Mouse (Mus musculus) erythroblast, embryonic 14.5 days (primary cell): Measurements from ENCODE around the gene Ndufs2. TPM values are rescaled to one million over a fixed set of nuclear protein-coding genes. Genes with fewer than 3 reads are reported as not detected.
A peak's percentile ranks its signal among the peaks of the same experiment; 100 is the strongest.
"Not testable (repeated sequence)": the region's sequence is repeated elsewhere in the genome, so short reads cannot be mapped to it uniquely, and the experiment has no call there.

ENCODE experiments used
- H3K27me3 ChIP-seq: 2 replicates; pipeline ENCODE4 v1.6.1; 2012; ENCODE audit warnings: inconsistent platforms; ENCODE audit not compliant: control insufficient read depth
- H3K36me3 ChIP-seq: 2 replicates; pipeline ENCODE4 v1.6.1; 2012; ENCODE audit warnings: mild to moderate bottlenecking, inconsistent platforms; ENCODE audit not compliant: control insufficient read depth
- H3K4me1 ChIP-seq: 2 replicates; pipeline ENCODE4 v1.6.1; 2012; ENCODE audit warnings: inconsistent platforms; ENCODE audit not compliant: control insufficient read depth
- H3K4me3 ChIP-seq: replicated peaks from 2 replicates; pipeline ENCODE3; 2012; ENCODE audit warnings: moderate library complexity, mild to moderate bottlenecking, inconsistent platforms
- H3K9me3 ChIP-seq: 2 replicates; pipeline ENCODE4 v1.6.1; 2012; ENCODE audit warnings: low read length, inconsistent platforms, mixed read lengths; ENCODE audit not compliant: control insufficient read depth
- GATA1 ChIP-seq: IDR thresholded peaks from 2 replicates; pipeline ENCODE4 v1.6.1; 2012; ENCODE audit warnings: low read length, inconsistent platforms, mixed read lengths
- TAL1 ChIP-seq: IDR thresholded peaks from 3 replicates; pipeline ENCODE4 v1.6.1; 2012; ENCODE audit warnings: low read length, inconsistent platforms, mixed read lengths
- polyA plus RNA-seq: library from polyadenylated mRNA; stranded (reverse); fragments of >175 nt; gene quantifications from 2 replicates; pipeline ENCODE4 v1.2.3, GENCODE M21; 2012

The Ndufs2 gene
- polyA plus RNA-seq, 1 experiment: 7.5 TPM

- H3K4me1 ChIP-seq: peaks cover 37% of the 10 kb centered on the region
- no peaks in the 10 kb centered on the region for H3K9me3 ChIP-seq
- H3K4me3 ChIP-seq: no peak overlapping the region
- no peak for TF ChIP-seq TAL1
- TF ChIP-seq GATA1: no peak
- H3K36me3 ChIP-seq: peaks cover 12% of the 10 kb centered on the region
- H3K27me3 ChIP-seq: peaks cover 50% of the 10 kb centered on the region
Observed at GRCm38 (mm10) chr1:171248386-171249226, 2.6 kb downstream of the Ndufs2 start.

DNA sequence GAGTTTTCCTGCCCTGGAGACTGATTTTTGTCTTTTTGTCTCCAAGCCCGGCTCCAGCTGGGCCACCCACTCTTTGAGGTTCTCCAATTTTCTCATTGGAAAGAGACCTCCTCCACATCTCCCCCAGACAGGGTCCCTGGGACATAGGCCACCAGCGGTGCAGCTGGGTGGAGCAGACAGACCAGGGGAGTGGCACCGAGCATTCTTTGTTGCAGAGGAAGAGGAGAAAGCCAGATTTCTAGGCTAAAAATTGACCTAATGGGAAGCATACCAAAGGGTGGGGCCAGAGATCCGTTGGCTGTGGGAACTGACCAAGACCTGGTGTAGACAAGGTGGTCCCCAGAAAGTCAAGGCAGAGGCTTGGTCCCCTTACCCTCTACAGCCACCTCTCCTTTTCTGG is 3.3 kb downstream of the Ndufs2 start:
- H3K4me1 ChIP-seq: peaks cover 38% of the 10 kb centered on the region
- no peaks in the 10 kb centered on the region for H3K9me3 ChIP-seq
- TF ChIP-seq GATA1 (no peak), TAL1 (no peak)
- peak overlapping the region; percentile 72 for H3K4me3 ChIP-seq
- peaks cover 19% of the 10 kb centered on the region for H3K36me3 ChIP-seq
- peaks cover 47% of the 10 kb centered on the region for H3K27me3 ChIP-seq

- Histone ChIP-seq H3K4me1 (peaks cover 38% of the 10 kb centered on the region), H3K4me3 (peak overlapping the region; percentile 72), H3K36me3 (peaks cover 24% of the 10 kb centered on the region), H3K9me3 (no peaks in the 10 kb centered on the region), H3K27me3 (peaks cover 42% of the 10 kb centered on the region)
- no peak for TF ChIP-seq GATA1
- no peak for TF ChIP-seq TAL1
Observed at GRCm38 (mm10) chr1:171247453-171247841, 3.7 kb downstream of the Ndufs2 start.

DNA sequence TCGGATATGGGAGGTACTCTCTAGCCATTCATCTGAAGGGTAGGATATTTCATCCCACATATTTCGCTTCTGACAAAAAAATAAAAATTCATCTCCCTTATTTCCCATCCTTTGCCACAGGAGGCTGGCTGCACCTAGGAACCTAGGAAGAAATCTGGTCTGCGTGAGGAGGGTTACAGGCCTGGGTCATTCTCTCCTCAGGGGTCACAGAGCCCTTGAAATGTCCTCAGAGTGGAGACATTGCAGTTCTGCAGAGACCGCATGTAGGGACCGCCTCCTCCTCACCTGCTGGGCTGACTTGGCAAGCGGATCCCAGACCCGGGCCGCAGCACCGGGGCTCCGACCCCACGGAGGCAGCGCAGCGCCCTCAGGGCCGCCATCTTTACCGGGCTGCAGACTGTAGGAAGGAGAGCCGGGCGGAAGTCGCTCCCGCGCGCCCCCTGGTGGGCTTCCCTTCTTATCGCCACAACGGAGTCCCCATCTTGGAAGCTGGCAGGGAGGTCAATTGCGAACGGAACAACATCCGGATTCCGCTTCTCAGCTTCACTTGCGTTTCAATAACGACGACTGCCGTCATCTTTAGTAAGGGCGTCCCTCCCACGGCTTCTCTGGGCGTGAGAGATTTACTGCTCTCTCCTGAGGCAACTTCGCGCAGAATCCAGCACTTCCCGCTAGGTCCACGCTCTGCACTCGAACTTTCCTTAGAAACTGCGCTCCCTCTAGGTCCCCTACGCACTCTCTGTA is 4.3 kb downstream of the Ndufs2 start:
- H3K36me3 ChIP-seq: peaks cover 28% of the 10 kb centered on the region
- no peak; the same call in 1 of the 2 replicates for TF ChIP-seq GATA1
- TF ChIP-seq TAL1: no peak
- H3K9me3 ChIP-seq: no peaks in the 10 kb centered on the region
- peak overlapping the region; percentile 72 for H3K4me3 ChIP-seq
- H3K27me3 ChIP-seq: peaks cover 36% of the 10 kb centered on the region
- peaks cover 38% of the 10 kb centered on the region for H3K4me1 ChIP-seq

DNA sequence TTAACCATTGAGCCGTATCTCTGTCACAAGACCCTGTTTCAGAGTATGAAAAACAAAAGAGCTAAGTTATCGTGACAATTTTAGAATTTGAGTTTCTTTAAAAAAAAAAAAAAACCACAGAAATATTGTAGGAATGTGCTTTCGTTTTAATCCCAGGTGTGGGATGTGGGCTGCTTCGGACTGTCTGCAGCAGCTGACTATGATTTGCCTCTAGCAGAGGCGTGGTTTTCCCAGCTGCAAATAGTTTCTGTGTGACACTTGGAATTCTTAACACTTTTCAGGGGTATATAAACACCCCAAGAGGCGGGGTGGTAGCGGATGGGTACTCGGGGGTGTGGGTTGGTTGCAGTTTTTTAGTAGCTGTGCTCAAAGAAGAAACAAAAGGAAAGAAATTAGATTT is 5.8 kb downstream of the Ndufs2 start:
- H3K27me3 ChIP-seq: peaks cover 21% of the 10 kb centered on the region
- peaks cover 38% of the 10 kb centered on the region for H3K4me1 ChIP-seq
- no peak overlapping the region for H3K4me3 ChIP-seq
- peaks cover 43% of the 10 kb centered on the region for H3K36me3 ChIP-seq
- no peak for TF ChIP-seq TAL1
- TF ChIP-seq GATA1: no peak
- H3K9me3 ChIP-seq: no peaks in the 10 kb centered on the region

DNA sequence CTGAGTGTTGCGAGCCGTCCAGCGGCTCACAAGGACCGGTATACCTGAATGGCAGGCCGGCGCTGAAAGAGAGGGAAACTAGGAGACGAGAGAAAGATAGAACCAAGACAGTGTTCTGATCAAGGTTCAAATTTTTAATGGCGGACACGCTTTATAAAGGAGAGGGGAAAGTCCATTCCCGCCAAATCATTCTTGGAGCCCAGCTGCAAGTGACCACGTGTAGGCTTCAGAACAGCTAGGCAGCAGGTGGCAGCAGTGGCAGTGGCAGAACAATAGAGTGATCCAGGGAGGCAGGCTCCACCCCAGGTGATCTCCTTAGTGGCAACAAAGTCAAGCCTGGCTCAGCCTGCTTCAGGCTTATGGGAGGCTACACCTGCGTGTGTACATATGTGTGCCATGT is 9.2 kb downstream of the Ndufs2 start:
- H3K27me3 ChIP-seq, H3K4me3 ChIP-seq, H3K9me3 ChIP-seq: not testable (repeated sequence)
- peaks cover 73% of the 10 kb centered on the region for H3K36me3 ChIP-seq
- H3K4me1 ChIP-seq: peaks cover 20% of the 10 kb centered on the region

- Histone ChIP-seq H3K27me3 (no peaks in the 10 kb centered on the region), H3K4me3 (no peak overlapping the region)
- TF ChIP-seq TAL1 (no peak), GATA1 (no peak)
Observed at GRCm38 (mm10) chr1:171240911-171241310, 10.3 kb downstream of the Ndufs2 start.

GRCm38 (mm10) chr1:171239992-171240744 is 11.0 kb downstream of the Ndufs2 start:
- H3K27me3 ChIP-seq: no peaks in the 10 kb centered on the region
- H3K4me3 ChIP-seq: no peak overlapping the region
- H3K4me1 ChIP-seq: peaks cover 5% of the 10 kb centered on the region
- no peaks in the 10 kb centered on the region for H3K9me3 ChIP-seq
- TF ChIP-seq TAL1 (no peak), GATA1 (no peak)
- peaks cover 87% of the 10 kb centered on the region for H3K36me3 ChIP-seq

More at GRCm38 (mm10) chr1:171240911-171241310, 10.3 kb downstream of the Ndufs2 start:
- peaks cover 82% of the 10 kb centered on the region for H3K36me3 ChIP-seq
- H3K4me1 ChIP-seq: peaks cover 12% of the 10 kb centered on the region
- H3K9me3 ChIP-seq: no peaks in the 10 kb centered on the region

DNA sequence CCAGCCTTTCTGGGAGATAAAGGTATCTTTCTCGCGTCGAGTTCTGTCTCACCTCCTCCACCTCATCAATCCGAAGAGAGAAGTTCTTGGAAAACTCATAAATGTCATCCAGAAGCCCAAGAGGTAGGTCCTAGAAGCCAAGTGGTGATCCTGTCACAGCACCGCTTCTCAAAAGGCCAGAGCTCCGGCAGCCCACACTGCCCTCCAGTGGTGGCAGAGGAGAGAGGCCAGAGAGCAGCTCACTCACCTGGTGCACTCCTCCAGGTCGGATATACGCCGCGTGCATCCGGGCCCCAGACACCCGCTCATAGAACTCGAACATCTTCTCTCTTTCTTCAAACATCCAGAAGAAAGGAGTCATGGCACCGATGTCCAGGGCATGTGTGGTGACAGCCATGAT is 12.7 kb downstream of the Ndufs2 start:
- peaks cover 90% of the 10 kb centered on the region for H3K36me3 ChIP-seq
- H3K27me3 ChIP-seq: no peaks in the 10 kb centered on the region
- H3K9me3 ChIP-seq: no peaks in the 10 kb centered on the region
- H3K4me1 ChIP-seq: peaks cover 13% of the 10 kb centered on the region
- no peak overlapping the region for H3K4me3 ChIP-seq
- TF ChIP-seq TAL1 (no peak), GATA1 (no peak)
